Mouse (Mus musculus) limb, embryonic 14.5 days (tissue): Measurements from ENCODE around the gene Map2k7. TPM values are rescaled to one million over a fixed set of nuclear protein-coding genes. Genes with fewer than 3 reads are reported as not detected.

Experiments used
- ATAC-seq: fragments of 200-750 bp; cut with Nextera tagmentation; 2 replicates; pipeline ENCODE4 v1.8.0; 2017; ENCODE audit warnings: low read depth, moderate number of reproducible peaks, moderate TSS enrichment; ENCODE audit not compliant: low FRiP score
- DNase-seq: peaks from one replicate; pipeline ENCODE4 v3.0.0-alpha.2; 2015; ENCODE audit warnings: low spot score
- H3K27ac ChIP-seq: fragments of 300-500 bp; sonication (generic); replicated peaks from 2 replicates; pipeline ENCODE4 v1.5.1; 2014; ENCODE audit warnings: low read depth, mild to moderate bottlenecking, low read length, moderate library complexity, mixed read lengths
- H3K27me3 ChIP-seq: fragments of 300-500 bp; sonication (generic); 2 replicates; pipeline ENCODE4 v1.6.1; 2014; ENCODE audit warnings: low read length, mixed read lengths; ENCODE audit not compliant: control insufficient read depth, insufficient read depth
- H3K36me3 ChIP-seq: fragments of 300-500 bp; sonication (generic); 2 replicates; pipeline ENCODE4 v1.6.1; 2014; ENCODE audit warnings: mild to moderate bottlenecking, low read length, moderate library complexity, mixed read lengths; ENCODE audit not compliant: control insufficient read depth, insufficient read depth
- H3K4me1 ChIP-seq: fragments of 300-500 bp; sonication (generic); 2 replicates; pipeline ENCODE4 v1.6.1; 2014; ENCODE audit warnings: antibody characterized with exemption, low read length, mixed read lengths; ENCODE audit not compliant: control insufficient read depth, insufficient read depth
- H3K4me2 ChIP-seq: fragments of 300-500 bp; sonication (generic); replicated peaks from 2 replicates; pipeline ENCODE4 v1.6.1; 2014; ENCODE audit warnings: low read depth, mild to moderate bottlenecking, low read length, moderate library complexity; ENCODE audit not compliant: severe bottlenecking
- H3K4me3 ChIP-seq: fragments of 300-500 bp; sonication (generic); replicated peaks from 2 replicates; pipeline ENCODE4 v1.5.1; 2014; ENCODE audit warnings: low read length
- H3K9ac ChIP-seq: fragments of 300-500 bp; sonication (generic); 2 replicates; pipeline ENCODE4 v1.6.1; 2014; ENCODE audit warnings: mild to moderate bottlenecking, low read depth, low read length, moderate library complexity; ENCODE audit not compliant: severe bottlenecking
- H3K9me3 ChIP-seq: fragments of 300-500 bp; sonication (generic); 2 replicates; pipeline ENCODE4 v1.6.1; 2016; ENCODE audit warnings: low read length; ENCODE audit not compliant: control insufficient read depth
- POLR2A ChIP-seq: fragments of 200-500 bp; IDR thresholded peaks from 2 replicates; pipeline ENCODE4 v1.8.0; 2012; ENCODE audit warnings: inconsistent platforms, mild to moderate bottlenecking, moderate library complexity, borderline replicate concordance; ENCODE audit not compliant: insufficient read depth, insufficient read length; ENCODE audit errors: extremely low read depth
- WGBS: fragments of 180-500 bp; shearing (Covaris S2); extraction: QIAGEN DNeasy Blood & Tissue Kit; methylation state at CpG from one replicate; pipeline ENCODE4 v1.1.7; 2014; 5-methylcytosine and 5-hydroxymethylcytosine counted together
- polyA plus RNA-seq, 2 experiments: library from polyadenylated mRNA; depleted of rRNA in 1 of 2; stranded (reverse) in 1 of 2; unstranded in 1 of 2; fragments of >200 nt; fragmentation: Nextera tagmentation in 1 of 2; extraction: Ambion mirVana in 1 of 2; gene quantifications; 2 replicates each; pipeline versions ENCODE4 v1.2.1 to v1.2.3; 2012 to 2014

The Map2k7 gene
- polyA plus RNA-seq, 2 experiments = 18.5 to 65.3 TPM

- H3K36me3 ChIP-seq = peaks cover 40% of the 10 kb centered on the region
- no peak for TF ChIP-seq POLR2A
- WGBS = 58% methylated on average over 2 of the region's 2 CpGs
Measured at GRCm38 (mm10) chr8:4201321-4201720, 37.2 kb upstream of the Map2k7 start.

GRCm38 (mm10) chr8:4205246-4206123, 33.1 kb upstream of the Map2k7 start:
- Histone ChIP-seq H3K4me3 (no peak overlapping the region), H3K27ac (no peak overlapping the region), H3K36me3 (peaks cover 29% of the 10 kb centered on the region), H3K4me1 (peaks cover 5% of the 10 kb centered on the region; the same call in 1 of the 2 replicates), H3K9ac (peak overlapping the region; percentile 31; the same call in 1 of the 2 replicates), H3K27me3 (peaks cover 26% of the 10 kb centered on the region), H3K4me2 (0 out of 2 replicates have a peak overlapping the region, but pooled peaks have one; percentile 19), H3K9me3 (no peaks in the 10 kb centered on the region)
- DNase-seq (no peak), ATAC-seq (no peak)
- WGBS = 19% methylated on average over 38 of the region's 38 CpGs
- no peak for TF ChIP-seq POLR2A

More at GRCm38 (mm10) chr8:4201321-4201720, 37.2 kb upstream of the Map2k7 start:
- no peaks in the 10 kb centered on the region for H3K4me1 ChIP-seq
- no peak overlapping the region for H3K4me3 ChIP-seq
- DNase-seq (no peak), ATAC-seq (no peak)
- H3K9me3 ChIP-seq = no peaks in the 10 kb centered on the region
- peaks cover 17% of the 10 kb centered on the region for H3K27me3 ChIP-seq
- H3K4me2 ChIP-seq = no peak overlapping the region
- H3K9ac ChIP-seq = no peak overlapping the region
- no peak overlapping the region for H3K27ac ChIP-seq

- Histone ChIP-seq H3K27me3 (peaks cover 26% of the 10 kb centered on the region), H3K4me1 (peaks cover 5% of the 10 kb centered on the region; the same call in 1 of the 2 replicates), H3K9me3 (no peaks in the 10 kb centered on the region), H3K27ac (no peak overlapping the region), H3K4me2 (0 out of 2 replicates have a peak overlapping the region, but pooled peaks have one; percentile 19), H3K4me3 (no peak overlapping the region; the same call in 1 of the 2 replicates), H3K36me3 (peaks cover 23% of the 10 kb centered on the region), H3K9ac (peak overlapping the region; percentile 31; the same call in 1 of the 2 replicates)
- 16% methylated on average over 44 of the region's 44 CpGs for WGBS
- DNase-seq (no peak), ATAC-seq (no peak)
- no peak for TF ChIP-seq POLR2A
Measured at GRCm38 (mm10) chr8:4206182-4207015, 32.1 kb upstream of the Map2k7 start.

- WGBS = 71% methylated on average over 2 of the region's 2 CpGs
- Histone ChIP-seq H3K36me3 (peaks cover 23% of the 10 kb centered on the region), H3K4me1 (peaks cover 5% of the 10 kb centered on the region; the same call in 1 of the 2 replicates), H3K4me2 (no peak overlapping the region), H3K4me3 (no peak overlapping the region), H3K9ac (no peak overlapping the region), H3K9me3 (no peaks in the 10 kb centered on the region), H3K27me3 (peaks cover 26% of the 10 kb centered on the region), H3K27ac (no peak overlapping the region)
- no peak for DNase-seq
- no peak for ATAC-seq
- no peak for TF ChIP-seq POLR2A
Measured at GRCm38 (mm10) chr8:4207016-4207350, 31.6 kb upstream of the Map2k7 start.

GRCm38 (mm10) chr8:4211097-4211496, 27.4 kb upstream of the Map2k7 start:
- Histone ChIP-seq H3K27ac (no peak overlapping the region), H3K4me3 (no peak overlapping the region), H3K36me3 (peaks cover 2% of the 10 kb centered on the region; the same call in 1 of the 2 replicates), H3K4me2 (no peak overlapping the region), H3K9ac (no peak overlapping the region), H3K4me1 (peaks cover 22% of the 10 kb centered on the region), H3K9me3 (no peaks in the 10 kb centered on the region), H3K27me3 (peaks cover 24% of the 10 kb centered on the region)
- TF ChIP-seq POLR2A = no peak
- no peak for DNase-seq
- no peak for ATAC-seq
- WGBS = 85% methylated on average over 6 of the region's 6 CpGs
